Mouse (Mus musculus): ENCODE results near the gene Exoc3l2. TPM values are rescaled to one million over a fixed set of nuclear protein-coding genes. Genes with fewer than 3 reads are reported as not detected.
A peak's percentile ranks its signal among the peaks of the same experiment; 100 is the strongest.

The Exoc3l2 gene
- polyA plus RNA-seq, 1 experiment from 2014 or later = 2.2 TPM

DNA sequence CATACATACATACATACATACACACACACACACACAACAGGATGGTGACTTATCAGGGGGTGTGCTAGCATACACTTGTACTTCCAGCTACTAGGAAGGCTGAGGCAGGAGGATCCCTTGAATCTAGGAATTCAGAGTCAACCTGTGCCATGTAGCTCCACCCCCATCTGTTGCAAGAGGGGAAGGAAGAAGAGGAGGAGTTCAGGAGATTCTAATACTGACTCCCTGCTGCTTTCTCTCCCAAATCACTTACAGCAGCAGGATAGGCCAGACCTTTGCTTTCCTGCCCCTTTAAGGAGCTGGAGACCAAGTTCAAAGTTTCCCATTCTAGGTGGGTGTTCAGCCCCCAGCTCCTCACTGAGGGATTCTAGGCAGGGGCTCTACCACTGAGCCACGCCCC is 22.4 kb downstream of the Exoc3l2 start:
- Histone ChIP-seq H3K9me3 (ENCODE audit: low read depth, low read length) (no peaks in the 10 kb centered on the region), H3K4me3 (ENCODE audit: low read depth, low read length) (no peak overlapping the region), H3K27ac (ENCODE audit: low read depth) (no peak overlapping the region), H3K36me3 (ENCODE audit: insufficient read depth) (no peaks in the 10 kb centered on the region), H3K9ac (no peak overlapping the region), H3K27me3 (ENCODE audit: insufficient read depth, low read length) (peaks cover 18% of the 10 kb centered on the region), H3K4me1 (ENCODE audit: insufficient read depth) (no peaks in the 10 kb centered on the region), H3K4me2 (no peak overlapping the region)
- no peak for TF ChIP-seq CTCF (IDR thresholded peaks at IDR 0.05; ENCODE audit: low read depth)
- WGBS = 91% methylated on average over 1 of the region's 1 CpGs
- no peak for DNase-seq
- no peak for ATAC-seq (ENCODE audit: insufficient read depth)

DNA sequence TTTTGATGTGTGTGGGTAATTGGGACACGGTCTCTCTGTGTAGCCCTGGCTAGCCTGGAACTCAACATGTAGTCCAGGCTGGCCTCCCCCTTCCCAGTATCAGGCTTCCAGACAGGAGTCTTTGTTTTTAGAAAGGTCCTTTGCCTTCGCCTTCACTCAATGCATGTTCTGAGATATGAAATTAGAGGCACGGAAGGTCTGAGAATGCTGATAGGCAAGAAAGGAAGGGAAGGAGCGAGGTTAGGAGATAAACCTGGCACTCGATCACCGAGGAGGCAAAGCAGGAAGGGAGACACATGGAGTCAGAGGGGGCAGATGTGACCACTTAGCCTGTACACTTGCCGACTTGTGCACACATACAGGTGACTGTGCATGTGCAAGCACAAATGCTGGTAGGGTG is 23.4 kb downstream of the Exoc3l2 start:
- H3K4me1 ChIP-seq (ENCODE audit: insufficient read depth) = no peaks in the 10 kb centered on the region
- no peak overlapping the region for H3K27ac ChIP-seq (ENCODE audit: low read depth)
- DNase-seq (no peak), ATAC-seq (ENCODE audit: insufficient read depth) (no peak)
- H3K27me3 ChIP-seq (ENCODE audit: insufficient read depth, low read length) = peaks cover 29% of the 10 kb centered on the region
- H3K36me3 ChIP-seq (ENCODE audit: insufficient read depth) = no peaks in the 10 kb centered on the region
- 84% methylated on average over 7 of the region's 7 CpGs for WGBS
- no peaks in the 10 kb centered on the region for H3K9me3 ChIP-seq (ENCODE audit: low read depth, low read length)
- H3K4me2 ChIP-seq = no peak overlapping the region
- H3K9ac ChIP-seq = no peak overlapping the region
- no peak overlapping the region for H3K4me3 ChIP-seq (ENCODE audit: low read depth, low read length)
- TF ChIP-seq CTCF (IDR thresholded peaks at IDR 0.05; ENCODE audit: low read depth) = no peak

DNA sequence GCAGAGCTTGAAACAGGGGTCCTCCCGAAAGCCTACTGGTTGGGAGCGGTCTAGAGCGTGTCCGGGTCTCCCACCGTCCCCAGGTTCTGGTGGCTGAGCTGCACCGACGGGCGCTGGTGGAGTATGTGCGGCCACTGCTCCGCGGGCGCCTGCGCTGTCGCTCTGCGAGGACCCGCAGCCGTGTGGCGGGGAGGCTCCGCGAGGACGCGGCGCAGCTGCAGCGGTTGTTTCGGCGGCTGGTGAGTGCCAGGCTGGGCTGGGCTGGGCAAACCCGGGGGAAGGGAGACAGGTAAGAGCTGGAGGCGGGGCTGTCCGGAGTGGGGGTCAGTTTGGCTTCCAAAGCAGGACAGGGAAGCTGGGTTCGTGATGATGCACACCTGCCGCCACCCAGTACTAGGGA is 26.4 kb downstream of the Exoc3l2 start:
- H3K4me1 ChIP-seq (ENCODE audit: insufficient read depth) = no peaks in the 10 kb centered on the region
- DNase-seq = no peak
- H3K27me3 ChIP-seq (ENCODE audit: insufficient read depth, low read length) = peaks cover 35% of the 10 kb centered on the region
- H3K9me3 ChIP-seq (ENCODE audit: low read depth, low read length) = no peaks in the 10 kb centered on the region
- peak overlapping the region; percentile 32; the same call in 1 of the 2 replicates for H3K4me2 ChIP-seq
- H3K36me3 ChIP-seq (ENCODE audit: insufficient read depth) = no peaks in the 10 kb centered on the region
- WGBS = 12% methylated on average over 28 of the region's 31 CpGs
- H3K4me3 ChIP-seq (ENCODE audit: low read depth, low read length) = 0 out of 2 replicates have a peak overlapping the region, but pooled peaks have one; percentile 2
- H3K27ac ChIP-seq (ENCODE audit: low read depth) = no peak overlapping the region
- no peak for TF ChIP-seq CTCF (IDR thresholded peaks at IDR 0.05; ENCODE audit: low read depth)
- H3K9ac ChIP-seq = no peak overlapping the region
- no peak for ATAC-seq (ENCODE audit: insufficient read depth)

DNA sequence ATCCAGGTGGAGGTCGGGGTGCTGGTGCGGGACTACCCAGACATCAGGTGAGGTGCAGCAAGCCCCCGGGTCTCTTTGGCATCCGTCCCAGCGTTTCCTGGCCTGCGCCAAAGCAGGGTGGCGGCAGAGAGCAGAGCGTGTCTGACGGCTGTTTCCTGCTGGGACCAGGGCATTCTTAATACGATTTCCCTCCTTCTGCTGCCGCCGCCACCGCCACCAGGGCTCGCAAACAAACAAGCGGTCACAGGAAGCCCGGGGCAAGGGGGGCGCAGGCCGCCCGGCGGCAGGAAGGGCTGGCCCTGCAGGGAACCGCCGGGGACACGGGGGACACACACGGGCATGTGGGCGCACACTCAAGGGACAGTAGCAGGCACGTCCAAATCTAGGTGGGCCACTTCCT is 28.6 kb downstream of the Exoc3l2 start:
- H3K27me3 ChIP-seq (ENCODE audit: insufficient read depth, low read length) = peaks cover 35% of the 10 kb centered on the region
- no peak overlapping the region for H3K9ac ChIP-seq
- 0 out of 2 replicates have a peak overlapping the region, but pooled peaks have one; percentile 24 for H3K27ac ChIP-seq (ENCODE audit: low read depth)
- peak overlapping the region; percentile 49 for H3K4me2 ChIP-seq
- H3K4me3 ChIP-seq (ENCODE audit: low read depth, low read length) = peak overlapping the region; percentile 7; the same call in 1 of the 2 replicates
- peak; percentile 40; the same call in 1 of the 2 replicates for TF ChIP-seq CTCF (IDR thresholded peaks at IDR 0.05; ENCODE audit: low read depth)
- under 1% methylated on average over 26 of the region's 26 CpGs for WGBS
- DNase-seq (peak; percentile 76), ATAC-seq (ENCODE audit: insufficient read depth) (peak; percentile 66; the same call in 1 of the 2 replicates)
- H3K9me3 ChIP-seq (ENCODE audit: low read depth, low read length) = no peaks in the 10 kb centered on the region
- no peaks in the 10 kb centered on the region for H3K4me1 ChIP-seq (ENCODE audit: insufficient read depth)
- no peaks in the 10 kb centered on the region for H3K36me3 ChIP-seq (ENCODE audit: insufficient read depth)

DNA sequence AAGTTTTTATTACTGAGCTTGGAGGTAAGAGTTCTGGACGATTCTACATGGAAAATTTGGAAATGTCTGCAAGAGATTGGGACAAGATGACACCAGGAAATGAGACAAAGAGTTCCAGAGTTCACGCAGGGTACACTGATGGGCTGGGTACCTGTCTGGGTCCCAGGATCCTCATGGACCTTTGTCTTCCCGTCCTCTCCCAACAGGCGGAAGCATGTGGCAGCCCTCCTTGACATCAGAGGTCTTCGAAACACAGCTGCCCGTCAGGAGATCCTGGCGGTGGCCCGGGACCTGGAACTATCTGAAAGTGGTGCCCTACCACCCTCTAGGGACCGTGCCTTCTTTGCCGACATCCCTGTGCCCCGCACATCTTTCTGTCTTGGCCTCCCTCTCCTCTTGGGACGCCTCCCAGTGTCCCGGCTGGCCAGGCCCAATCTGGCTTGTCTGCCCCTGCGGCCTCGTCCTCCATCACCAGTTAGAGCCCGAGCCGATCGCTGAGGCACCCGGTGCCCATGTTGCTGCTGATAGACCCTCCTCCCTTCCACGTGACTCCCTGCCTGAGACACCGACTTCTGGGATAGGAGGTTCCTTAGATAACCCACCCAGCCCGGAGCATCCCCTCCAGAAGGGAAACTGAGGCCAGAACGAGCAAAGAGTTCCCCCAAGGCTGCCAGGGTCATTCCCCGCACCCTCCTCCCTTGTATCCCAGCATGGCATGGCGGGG is 31.8 kb downstream of the Exoc3l2 start:
- Histone ChIP-seq H3K27me3 (ENCODE audit: insufficient read depth, low read length) (peaks cover 20% of the 10 kb centered on the region), H3K36me3 (ENCODE audit: insufficient read depth) (no peaks in the 10 kb centered on the region), H3K4me1 (ENCODE audit: insufficient read depth) (no peaks in the 10 kb centered on the region; the same call in 1 of the 2 replicates), H3K27ac (ENCODE audit: low read depth) (no peak overlapping the region), H3K4me2 (no peak overlapping the region), H3K4me3 (ENCODE audit: low read depth, low read length) (no peak overlapping the region), H3K9ac (no peak overlapping the region), H3K9me3 (ENCODE audit: low read depth, low read length) (no peaks in the 10 kb centered on the region)
- WGBS = 81% methylated on average over 25 of the region's 25 CpGs
- ATAC-seq (ENCODE audit: insufficient read depth) = no peak
- no peak for DNase-seq
- TF ChIP-seq CTCF (IDR thresholded peaks at IDR 0.05; ENCODE audit: low read depth) = no peak

DNA sequence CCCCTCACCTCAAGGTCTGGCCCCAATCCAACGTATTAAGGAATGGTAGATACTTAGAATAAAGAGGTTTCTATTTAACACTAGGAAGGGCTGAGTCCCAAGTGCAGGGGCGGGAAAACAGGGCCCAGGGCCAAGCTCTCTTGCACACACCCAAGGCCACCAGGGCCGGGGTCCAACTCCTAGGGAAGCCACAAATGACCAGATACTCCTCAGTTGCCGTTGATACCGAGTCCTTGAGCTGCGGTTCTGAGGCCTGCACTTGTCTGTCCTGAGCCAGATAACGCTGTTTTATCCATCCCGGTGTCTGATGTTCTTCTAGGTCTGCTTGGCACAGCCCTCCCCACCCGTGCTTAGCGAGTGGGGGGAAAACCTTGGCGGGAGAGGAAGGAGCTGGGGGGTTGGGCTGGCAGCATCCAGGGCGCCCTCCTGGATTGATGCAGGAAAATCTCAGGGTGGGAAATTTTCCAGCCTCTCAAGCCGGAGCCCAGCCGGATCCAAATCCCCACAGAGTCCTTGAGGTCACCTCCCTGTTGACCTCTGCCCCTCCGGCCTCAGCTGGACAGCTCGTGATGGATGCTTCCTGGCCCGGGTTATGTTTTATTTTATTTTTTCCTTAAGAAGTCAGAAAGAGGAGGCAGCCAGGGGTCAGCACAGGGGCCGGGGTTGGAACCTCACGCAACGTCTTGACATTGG is 32.5 kb downstream of the Exoc3l2 start:
- no peak overlapping the region for H3K9ac ChIP-seq
- DNase-seq = peak; percentile 41
- no peaks in the 10 kb centered on the region; the same call in 1 of the 2 replicates for H3K4me1 ChIP-seq (ENCODE audit: insufficient read depth)
- H3K9me3 ChIP-seq (ENCODE audit: low read depth, low read length) = no peaks in the 10 kb centered on the region
- H3K4me2 ChIP-seq = no peak overlapping the region
- ATAC-seq (ENCODE audit: insufficient read depth) = no peak
- no peak for TF ChIP-seq CTCF (IDR thresholded peaks at IDR 0.05; ENCODE audit: low read depth)
- no peaks in the 10 kb centered on the region for H3K36me3 ChIP-seq (ENCODE audit: insufficient read depth)
- peaks cover 14% of the 10 kb centered on the region for H3K27me3 ChIP-seq (ENCODE audit: insufficient read depth, low read length)
- no peak overlapping the region for H3K4me3 ChIP-seq (ENCODE audit: low read depth, low read length)
- 39% methylated on average over 20 of the region's 20 CpGs for WGBS
- H3K27ac ChIP-seq (ENCODE audit: low read depth) = no peak overlapping the region

DNA sequence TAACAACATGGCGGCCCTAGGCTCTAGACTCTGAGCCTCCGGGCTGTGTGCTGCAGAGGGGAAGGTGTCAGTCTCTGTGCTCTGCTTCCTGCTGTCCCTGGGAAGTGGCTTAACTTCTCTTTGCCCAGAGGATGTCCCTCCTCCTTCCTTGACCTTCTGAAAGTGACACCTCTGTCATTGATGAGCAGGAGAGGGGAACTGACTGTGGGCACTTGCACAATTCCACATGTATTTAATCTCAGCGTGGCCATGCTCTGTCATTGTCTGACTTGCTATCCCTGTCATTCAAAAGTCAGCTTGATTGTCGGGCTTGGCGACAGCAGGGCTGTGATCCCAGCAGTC is 33.1 kb downstream of the Exoc3l2 start:
- DNase-seq (no peak), ATAC-seq (ENCODE audit: insufficient read depth) (no peak)
- WGBS = 59% methylated on average over 5 of the region's 5 CpGs

More for the DNA sequence above, 33.1 kb downstream of the Exoc3l2 start:
- no peak overlapping the region for H3K27ac ChIP-seq (ENCODE audit: low read depth)
- H3K9me3 ChIP-seq (ENCODE audit: low read depth, low read length) = no peaks in the 10 kb centered on the region
- no peak for TF ChIP-seq CTCF (IDR thresholded peaks at IDR 0.05; ENCODE audit: low read depth)
- H3K36me3 ChIP-seq (ENCODE audit: insufficient read depth) = no peaks in the 10 kb centered on the region
- peaks cover 9% of the 10 kb centered on the region; the same call in 1 of the 2 replicates for H3K27me3 ChIP-seq (ENCODE audit: insufficient read depth, low read length)
- no peak overlapping the region for H3K9ac ChIP-seq
- no peak overlapping the region for H3K4me2 ChIP-seq
- no peaks in the 10 kb centered on the region; the same call in 1 of the 2 replicates for H3K4me1 ChIP-seq (ENCODE audit: insufficient read depth)
- no peak overlapping the region for H3K4me3 ChIP-seq (ENCODE audit: low read depth, low read length)
